Mouse (Mus musculus): Measurements from ENCODE around the gene Hs2st1. TPM values are rescaled to one million over a fixed set of nuclear protein-coding genes. Genes with fewer than 3 reads are reported as not detected.
"Not testable (repeated sequence)": the region's sequence is repeated elsewhere in the genome, so short reads cannot be mapped to it uniquely, and the experiment has no call there.

Gene Hs2st1
- 12.4 and 13.7 TPM in 2 replicates for polyA plus RNA-seq (2015; fragmentation: Nextera tagmentation; extraction: Ambion mirVana)

DNA sequence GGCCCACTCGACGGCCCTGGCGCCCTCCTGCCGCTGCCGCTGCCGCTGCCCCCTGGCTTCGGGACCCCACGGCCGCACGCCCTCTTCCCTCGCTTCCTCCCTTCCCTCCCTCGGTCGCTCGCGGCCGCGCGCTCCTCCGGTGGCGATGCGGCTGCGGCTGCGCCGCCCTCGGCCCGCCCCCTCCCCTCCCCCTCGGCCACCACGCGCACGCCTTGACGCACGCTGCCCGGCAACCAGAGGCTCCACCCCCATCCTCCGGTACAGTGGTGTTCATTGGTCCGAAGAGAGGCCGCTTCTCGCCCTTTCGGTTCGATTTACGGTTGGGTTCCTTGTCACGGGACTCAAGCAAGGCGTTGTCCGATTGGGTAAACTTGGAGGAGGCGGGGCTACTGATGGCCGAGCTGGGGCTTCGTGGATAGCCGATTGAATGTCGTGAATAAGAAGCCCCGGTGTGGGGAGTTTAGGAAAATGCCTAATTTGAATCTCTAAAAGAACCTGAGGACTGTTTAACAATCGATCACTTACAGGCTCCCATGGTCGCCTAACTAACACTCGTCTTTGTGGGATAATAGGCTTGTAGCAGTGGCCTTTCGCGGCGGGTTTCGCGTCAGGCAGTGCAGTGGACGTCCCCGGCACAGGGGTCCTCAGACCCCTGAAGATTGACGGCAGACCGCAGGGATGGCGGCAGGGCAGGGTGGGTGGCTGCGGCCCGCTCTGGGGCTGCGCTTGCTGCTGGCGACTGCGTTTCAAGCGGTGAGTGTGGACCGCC, at the start of gene Hs2st1, which contains the start of gene Selenof:
TSS of gene Hs2st1 (minus strand) at position 135 of the 769 bp plus-strand sequence.
TSS of gene Selenof (plus strand) at position 258 of the 769 bp plus-strand sequence.
- WGBS: under 1% methylated on average over 56 of the region's 69 CpGs

DNA sequence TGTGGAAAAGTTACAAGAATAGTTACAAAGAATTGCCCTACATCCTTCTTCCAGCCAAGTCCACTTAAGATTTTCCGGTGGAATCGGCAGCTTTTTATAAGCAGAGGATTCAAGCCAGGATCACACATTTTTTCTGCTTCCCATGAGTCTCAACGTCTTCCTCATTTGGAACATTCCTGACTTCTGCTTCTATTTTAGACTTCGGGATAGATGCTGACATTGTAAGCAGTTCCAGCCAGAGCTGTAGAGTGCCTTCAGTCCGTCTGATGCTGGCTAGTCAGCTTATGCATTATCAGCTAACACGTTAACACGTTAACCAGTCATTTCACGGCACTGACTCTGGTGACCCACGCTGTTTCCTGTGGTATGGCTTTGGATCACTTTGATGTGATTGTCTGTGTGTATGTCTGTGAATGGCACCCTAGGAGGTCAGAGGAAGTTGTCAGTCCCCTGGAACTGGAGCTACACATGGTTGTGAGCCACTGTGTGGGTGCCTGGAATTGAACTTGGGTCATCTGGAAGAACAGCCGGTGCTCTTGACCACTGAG, 47.7 kb upstream of the Hs2st1 start:
- no peaks in the 10 kb centered on the region for H3K27me3 ChIP-seq
- H3K4me3 ChIP-seq: no peak overlapping the region
- no peak for ATAC-seq (ENCODE audit: low FRiP score)
- H3K9me3 ChIP-seq: no peaks in the 10 kb centered on the region
- H3K27ac ChIP-seq: no peak overlapping the region
- 89% methylated on average over 10 of the region's 10 CpGs for WGBS
- no peaks in the 10 kb centered on the region for H3K36me3 ChIP-seq
- peaks cover 7% of the 10 kb centered on the region; the same call in 1 of the 2 replicates for H3K4me1 ChIP-seq (replicated peaks)
- H3K4me2 ChIP-seq: no peak overlapping the region
- no peak overlapping the region for H3K9ac ChIP-seq

More for the DNA sequence above, at the start of gene Hs2st1, which contains the start of gene Selenof:
- Histone ChIP-seq H3K4me3 (peak within 1 kb of the TSS; percentile 78), H3K4me2 (peak within 1 kb of the TSS; percentile 86), H3K27me3 (no peaks in the 10 kb centered on the region), H3K9me3 (no peaks in the 10 kb centered on the region), H3K9ac (peak within 1 kb of the TSS; percentile 93), H3K27ac (peak within 1 kb of the TSS; percentile 96), H3K36me3 (peaks cover 10% of the 10 kb centered on the region; the same call in 1 of the 2 replicates), H3K4me1 (replicated peaks) (peaks cover 54% of the 10 kb centered on the region)
- ATAC-seq (ENCODE audit: low FRiP score): peak; percentile 99

DNA sequence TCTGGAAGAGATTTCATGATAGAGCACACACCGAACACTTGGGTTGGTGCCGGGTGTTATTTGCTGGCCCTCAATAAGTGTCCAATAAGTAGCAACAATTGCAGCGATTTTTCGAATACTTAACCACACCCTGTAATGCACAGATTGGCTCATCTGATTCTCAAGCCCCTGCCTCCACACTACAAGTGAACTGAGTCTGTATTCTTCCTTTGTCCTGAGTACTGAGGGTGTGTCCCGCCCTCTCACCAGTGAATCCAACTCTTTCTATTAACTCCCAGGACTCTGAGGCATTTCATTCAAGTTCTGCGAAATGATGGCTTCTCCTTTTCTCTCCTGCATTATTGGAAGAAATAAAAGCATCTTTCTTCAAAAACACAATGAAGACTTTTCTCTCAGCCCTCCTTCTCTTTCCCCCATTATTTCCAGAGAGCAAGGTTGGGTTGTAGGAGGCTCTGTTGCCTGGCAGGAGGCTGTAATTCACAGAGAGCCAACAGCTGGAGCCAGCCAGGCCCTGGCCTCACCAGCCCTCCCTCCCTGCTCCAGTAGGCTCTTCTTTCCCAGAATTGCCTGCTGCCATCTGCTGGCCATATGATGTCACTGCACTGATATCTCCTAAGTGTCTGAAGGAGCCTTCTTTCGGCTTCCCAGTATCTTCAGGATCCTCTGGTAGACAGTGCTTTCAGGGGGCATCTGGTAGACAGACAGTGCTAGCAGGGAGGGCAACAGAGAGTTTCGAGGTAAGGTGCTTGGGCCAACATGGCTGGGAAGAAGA, 46.9 kb upstream of the Hs2st1 start:
- Histone ChIP-seq H3K27me3 (no peaks in the 10 kb centered on the region), H3K36me3 (no peaks in the 10 kb centered on the region), H3K4me3 (no peak overlapping the region), H3K27ac (peak overlapping the region; percentile 45; the same call in 1 of the 2 replicates), H3K9me3 (no peaks in the 10 kb centered on the region), H3K4me1 (replicated peaks) (peaks cover 11% of the 10 kb centered on the region), H3K4me2 (no peak overlapping the region), H3K9ac (0 out of 2 replicates have a peak overlapping the region, but pooled peaks have one; percentile 30)
- 34% methylated on average over 8 of the region's 8 CpGs for WGBS
- peak; percentile 89 for ATAC-seq (ENCODE audit: low FRiP score)

DNA sequence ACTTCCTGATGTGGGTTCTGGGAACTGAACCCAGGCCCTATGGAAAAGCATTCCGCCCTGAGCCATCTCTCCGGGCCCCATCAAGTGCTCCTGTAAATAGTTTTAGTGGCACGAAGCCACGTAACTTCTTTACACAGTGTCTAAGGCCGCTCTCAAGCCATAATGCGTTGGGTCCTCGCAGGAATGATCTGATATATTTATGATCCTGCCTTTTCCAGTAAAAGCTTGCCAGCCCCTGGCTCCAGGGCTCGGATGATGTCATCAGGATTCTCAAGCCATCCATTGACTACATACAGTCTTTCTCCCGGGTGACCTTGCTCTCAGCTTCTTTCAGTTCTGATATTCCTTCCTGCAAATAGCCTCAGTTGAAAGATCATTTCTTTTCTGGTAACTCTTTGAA, 45.5 kb upstream of the Hs2st1 start:
- Histone ChIP-seq H3K4me3 (no peak overlapping the region), H3K36me3 (no peaks in the 10 kb centered on the region), H3K9me3 (no peaks in the 10 kb centered on the region), H3K4me2 (no peak overlapping the region), H3K27me3 (no peaks in the 10 kb centered on the region), H3K9ac (no peak overlapping the region), H3K4me1 (replicated peaks) (peaks cover 20% of the 10 kb centered on the region), H3K27ac (no peak overlapping the region)
- ATAC-seq (ENCODE audit: low FRiP score): no peak
- WGBS: 91% methylated on average over 9 of the region's 9 CpGs

DNA sequence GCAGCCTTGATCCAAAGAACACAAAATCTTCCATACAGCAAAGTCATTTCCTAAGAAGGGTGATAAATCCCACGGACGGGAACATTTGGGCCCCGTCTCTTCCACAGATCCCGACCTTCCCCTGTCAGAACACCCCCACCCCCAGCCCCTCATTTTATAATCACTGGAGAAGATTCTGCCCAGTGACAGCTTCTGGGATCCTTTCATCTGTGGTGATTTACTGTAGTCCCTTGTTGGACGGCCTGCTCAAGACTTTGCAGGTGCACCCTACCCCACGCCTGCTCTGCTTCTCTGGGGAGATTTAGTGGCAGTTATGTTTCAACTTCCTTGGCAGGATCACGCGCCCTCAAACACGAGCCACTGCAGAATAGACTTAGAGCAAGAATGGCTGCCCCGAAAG, 44.7 kb upstream of the Hs2st1 start:
- ATAC-seq (ENCODE audit: low FRiP score): no peak
- WGBS: 85% methylated on average over 10 of the region's 10 CpGs
- Histone ChIP-seq H3K27ac (no peak overlapping the region), H3K27me3 (no peaks in the 10 kb centered on the region), H3K9ac (no peak overlapping the region), H3K9me3 (no peaks in the 10 kb centered on the region), H3K4me2 (no peak overlapping the region), H3K36me3 (no peaks in the 10 kb centered on the region), H3K4me1 (replicated peaks) (peaks cover 20% of the 10 kb centered on the region), H3K4me3 (no peak overlapping the region)

DNA sequence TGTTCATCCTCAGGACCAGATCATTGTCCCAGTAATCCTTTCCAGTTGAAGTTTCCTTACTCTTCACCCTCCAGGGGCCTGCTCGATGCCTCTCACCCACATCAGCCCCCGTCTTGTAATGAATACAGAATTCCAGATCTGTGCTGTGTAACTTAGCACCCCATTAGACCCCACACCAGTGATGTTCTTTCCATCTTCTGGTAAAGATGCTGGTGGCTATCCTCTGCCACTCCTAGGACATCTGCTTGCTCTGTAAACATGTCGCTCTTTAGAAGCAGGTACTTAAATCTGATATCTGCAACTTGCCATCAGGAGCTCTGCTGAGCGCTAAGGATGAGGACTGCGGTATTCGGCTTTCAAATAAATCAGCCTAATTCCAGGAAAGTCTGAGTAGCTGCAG, 44.3 kb upstream of the Hs2st1 start:
- Histone ChIP-seq H3K27ac (no peak overlapping the region), H3K4me1 (replicated peaks) (peaks cover 20% of the 10 kb centered on the region), H3K27me3 (no peaks in the 10 kb centered on the region), H3K9ac (no peak overlapping the region), H3K4me2 (no peak overlapping the region), H3K4me3 (no peak overlapping the region), H3K9me3 (no peaks in the 10 kb centered on the region), H3K36me3 (no peaks in the 10 kb centered on the region)
- no peak for ATAC-seq (ENCODE audit: low FRiP score)
- WGBS: 87% methylated on average over 6 of the region's 6 CpGs

DNA sequence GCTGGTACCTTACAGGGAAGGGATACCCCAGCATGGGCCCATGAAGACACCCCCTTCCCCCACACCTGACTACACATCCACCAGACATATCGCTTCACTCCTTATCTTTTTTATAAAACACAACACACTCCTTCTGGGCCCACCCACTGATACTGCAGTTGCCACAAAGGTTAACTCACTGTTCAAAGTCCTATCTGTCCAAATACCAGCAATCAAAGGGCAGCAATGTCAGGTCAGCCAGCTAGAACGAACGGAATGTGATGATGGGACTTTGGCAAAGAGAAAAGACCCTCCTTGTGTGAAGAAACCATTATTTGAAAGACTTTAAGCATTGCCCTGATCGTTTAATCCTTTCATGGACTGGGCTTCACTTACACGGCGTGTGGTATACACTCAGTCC, 42.4 kb upstream of the Hs2st1 start:
- no peak for ATAC-seq (ENCODE audit: low FRiP score)
- WGBS: 70% methylated on average over 6 of the region's 6 CpGs
- Histone ChIP-seq H3K27ac (no peak overlapping the region), H3K4me2 (no peak overlapping the region), H3K36me3 (no peaks in the 10 kb centered on the region), H3K9ac (no peak overlapping the region), H3K27me3 (no peaks in the 10 kb centered on the region), H3K4me1 (replicated peaks) (peaks cover 20% of the 10 kb centered on the region), H3K4me3 (no peak overlapping the region), H3K9me3 (no peaks in the 10 kb centered on the region)

DNA sequence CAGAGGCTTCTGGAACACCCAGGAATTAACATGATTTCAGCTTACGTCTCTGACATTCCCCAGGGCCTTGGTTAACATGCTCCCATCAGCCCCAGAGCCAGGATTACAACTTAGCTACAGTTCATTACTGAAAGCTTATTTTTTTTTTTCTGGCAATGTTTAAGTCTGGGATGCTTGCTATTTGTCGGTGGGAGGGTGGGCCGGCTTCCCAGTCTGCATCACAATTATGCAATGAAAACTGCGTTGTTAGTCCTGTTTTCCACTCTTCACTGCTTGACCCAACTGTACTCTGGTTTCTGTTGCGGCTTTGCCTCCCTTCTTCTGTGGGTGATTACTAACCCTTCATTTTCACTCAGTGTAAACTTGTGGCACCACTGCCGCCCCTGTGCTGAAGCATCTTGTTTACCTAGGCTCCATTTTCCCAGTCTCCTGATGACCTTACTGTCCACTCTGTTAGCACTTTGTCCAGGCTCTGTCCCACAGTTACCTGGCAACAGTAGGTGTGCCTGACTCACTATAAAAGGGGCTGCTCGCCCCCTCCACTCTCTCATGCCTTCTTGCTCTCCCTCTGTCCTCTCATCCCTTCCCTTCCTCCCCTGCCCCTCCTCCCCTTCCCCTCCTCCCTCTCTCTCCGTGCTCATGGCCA, 41.8 kb upstream of the Hs2st1 start:
- Histone ChIP-seq H3K36me3 (no peaks in the 10 kb centered on the region), H3K27ac (no peak overlapping the region), H3K9me3 (no peaks in the 10 kb centered on the region), H3K27me3 (no peaks in the 10 kb centered on the region), H3K4me2 (no peak overlapping the region), H3K4me3 (no peak overlapping the region), H3K4me1 (replicated peaks) (peaks cover 19% of the 10 kb centered on the region), H3K9ac (no peak overlapping the region)
- ATAC-seq (ENCODE audit: low FRiP score): no peak
- WGBS: 55% methylated on average over 8 of the region's 8 CpGs

DNA sequence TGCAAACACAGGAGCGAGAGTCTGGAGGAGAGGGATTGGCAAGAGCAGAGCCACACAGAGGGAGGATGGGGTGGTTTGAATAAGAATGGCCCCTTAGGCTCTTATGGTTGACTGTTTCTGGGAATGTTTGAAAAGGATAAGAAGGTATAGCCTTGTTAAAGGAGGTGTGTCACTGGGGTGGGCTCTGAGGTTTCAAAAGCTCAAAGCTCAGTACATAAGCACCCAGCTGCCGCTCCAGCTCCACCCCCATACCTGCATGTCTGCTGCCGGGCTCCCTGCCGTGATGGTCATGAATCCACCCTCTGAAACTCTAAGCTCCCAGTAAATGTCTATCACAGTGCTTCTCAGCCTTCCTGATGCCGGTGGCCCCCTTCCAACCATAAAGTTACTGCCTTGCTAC, 40.8 kb upstream of the Hs2st1 start:
- Histone ChIP-seq H3K4me1 (replicated peaks) (peaks cover 17% of the 10 kb centered on the region; the same call in 1 of the 2 replicates), H3K4me2 (no peak overlapping the region), H3K27ac (no peak overlapping the region), H3K27me3 (no peaks in the 10 kb centered on the region), H3K4me3 (no peak overlapping the region), H3K9me3 (no peaks in the 10 kb centered on the region), H3K9ac (no peak overlapping the region), H3K36me3 (no peaks in the 10 kb centered on the region)
- ATAC-seq (ENCODE audit: low FRiP score): no peak
- WGBS: 44% methylated on average over 5 of the region's 5 CpGs

DNA sequence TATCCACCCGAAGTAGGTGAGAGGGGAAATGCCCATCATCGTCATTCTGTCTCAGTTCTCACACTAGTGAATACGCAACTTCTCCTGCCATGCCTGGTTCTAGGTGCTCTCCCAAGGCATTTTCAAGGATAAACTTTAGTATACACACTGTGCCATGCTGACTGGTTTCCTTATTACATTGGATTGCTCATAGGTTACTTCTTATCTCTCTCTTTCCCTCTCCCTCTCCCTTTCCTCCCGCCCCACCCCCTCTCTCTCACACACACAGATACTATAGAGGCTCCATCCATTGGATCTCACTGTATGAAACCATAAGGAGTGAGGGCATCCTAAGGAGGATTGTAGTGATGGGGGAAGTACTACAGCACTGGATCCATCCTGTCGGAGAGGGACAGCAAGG, 38.1 kb upstream of the Hs2st1 start:
- peaks cover 4% of the 10 kb centered on the region; the same call in 1 of the 2 replicates for H3K36me3 ChIP-seq
- WGBS: 94% methylated on average over 5 of the region's 5 CpGs
- peaks cover 14% of the 10 kb centered on the region; the same call in 1 of the 2 replicates for H3K4me1 ChIP-seq (replicated peaks)
- H3K4me3 ChIP-seq: no peak overlapping the region
- H3K9ac ChIP-seq: no peak overlapping the region
- no peak overlapping the region for H3K4me2 ChIP-seq
- ATAC-seq (ENCODE audit: low FRiP score): no peak
- no peaks in the 10 kb centered on the region for H3K9me3 ChIP-seq
- H3K27me3 ChIP-seq: no peaks in the 10 kb centered on the region
- no peak overlapping the region for H3K27ac ChIP-seq

DNA sequence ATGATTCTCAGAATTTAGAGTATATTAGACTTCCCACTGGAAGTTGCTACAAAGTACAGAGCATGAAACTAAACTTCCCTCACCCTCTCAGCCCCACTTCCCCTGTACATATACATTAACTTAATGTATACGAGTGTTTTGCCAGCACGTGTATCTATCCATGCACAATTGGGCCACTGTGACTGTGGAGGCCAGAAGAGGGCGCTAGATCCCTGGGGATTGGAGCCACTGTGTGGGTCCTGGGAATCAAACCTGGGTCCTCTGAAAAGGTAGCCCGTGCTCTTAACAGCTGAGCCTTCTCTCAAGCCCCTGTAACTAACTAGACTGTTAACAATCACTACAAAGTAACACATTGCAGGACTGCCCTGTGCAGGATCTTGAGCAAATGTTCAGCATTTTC, 36.5 kb upstream of the Hs2st1 start:
- H3K36me3 ChIP-seq: peaks cover 4% of the 10 kb centered on the region; the same call in 1 of the 2 replicates
- H3K4me1 ChIP-seq (replicated peaks): peaks cover 6% of the 10 kb centered on the region; the same call in 1 of the 2 replicates
- no peak overlapping the region for H3K27ac ChIP-seq
- H3K4me2 ChIP-seq: no peak overlapping the region
- ATAC-seq (ENCODE audit: low FRiP score): no peak
- no peak overlapping the region for H3K4me3 ChIP-seq
- no peaks in the 10 kb centered on the region for H3K9me3 ChIP-seq
- H3K27me3 ChIP-seq: no peaks in the 10 kb centered on the region
- H3K9ac ChIP-seq: no peak overlapping the region
- WGBS: 69% methylated on average over 4 of the region's 4 CpGs

DNA sequence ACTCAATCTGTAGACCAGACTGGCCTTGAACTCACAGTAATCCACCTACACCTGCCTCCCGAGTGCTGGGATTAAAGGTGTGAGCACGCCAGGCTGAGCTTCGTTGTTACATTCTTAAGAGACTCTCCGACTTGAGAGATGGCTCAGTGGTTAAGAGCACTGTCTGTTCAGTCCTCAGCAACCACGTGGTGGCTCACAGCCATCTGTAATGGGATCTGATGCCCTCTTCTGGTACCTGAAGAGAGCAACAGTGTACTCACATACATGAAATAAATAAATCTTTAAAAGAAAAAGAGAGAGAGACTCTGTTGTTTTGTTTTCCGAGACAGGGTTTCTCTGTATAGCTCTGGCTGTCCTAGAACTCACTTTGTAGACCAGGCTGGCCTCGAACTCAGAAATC, 35.8 kb upstream of the Hs2st1 start:
- not testable (repeated sequence) for H3K9me3 ChIP-seq

More for the DNA sequence above, 35.8 kb upstream of the Hs2st1 start:
- not testable (repeated sequence) for H3K4me2 ChIP-seq; H3K4me1 ChIP-seq (replicated peaks); H3K27me3 ChIP-seq; H3K36me3 ChIP-seq; H3K4me3 ChIP-seq; ATAC-seq (ENCODE audit: low FRiP score); H3K9ac ChIP-seq; H3K27ac ChIP-seq
- 72% methylated on average over 7 of the region's 7 CpGs for whole genome bisulfite sequencing

Data from hindbrain, embryonic 13.5 days (tissue).